Mouse (Mus musculus) stomach, postnatal 0 days (tissue): ENCODE results near the gene Vps25.

ENCODE experiments used
- CTCF ChIP-seq: IDR thresholded peaks from 2 replicates; pipeline ENCODE4 v1.5.1; 2016; ENCODE audit warnings: antibody characterized with exemption, low read depth, mild to moderate bottlenecking, moderate library complexity
- EP300 ChIP-seq: optimal IDR thresholded peaks from 2 replicates; pipeline ENCODE3; 2016; ENCODE audit warnings: antibody characterized with exemption

DNA sequence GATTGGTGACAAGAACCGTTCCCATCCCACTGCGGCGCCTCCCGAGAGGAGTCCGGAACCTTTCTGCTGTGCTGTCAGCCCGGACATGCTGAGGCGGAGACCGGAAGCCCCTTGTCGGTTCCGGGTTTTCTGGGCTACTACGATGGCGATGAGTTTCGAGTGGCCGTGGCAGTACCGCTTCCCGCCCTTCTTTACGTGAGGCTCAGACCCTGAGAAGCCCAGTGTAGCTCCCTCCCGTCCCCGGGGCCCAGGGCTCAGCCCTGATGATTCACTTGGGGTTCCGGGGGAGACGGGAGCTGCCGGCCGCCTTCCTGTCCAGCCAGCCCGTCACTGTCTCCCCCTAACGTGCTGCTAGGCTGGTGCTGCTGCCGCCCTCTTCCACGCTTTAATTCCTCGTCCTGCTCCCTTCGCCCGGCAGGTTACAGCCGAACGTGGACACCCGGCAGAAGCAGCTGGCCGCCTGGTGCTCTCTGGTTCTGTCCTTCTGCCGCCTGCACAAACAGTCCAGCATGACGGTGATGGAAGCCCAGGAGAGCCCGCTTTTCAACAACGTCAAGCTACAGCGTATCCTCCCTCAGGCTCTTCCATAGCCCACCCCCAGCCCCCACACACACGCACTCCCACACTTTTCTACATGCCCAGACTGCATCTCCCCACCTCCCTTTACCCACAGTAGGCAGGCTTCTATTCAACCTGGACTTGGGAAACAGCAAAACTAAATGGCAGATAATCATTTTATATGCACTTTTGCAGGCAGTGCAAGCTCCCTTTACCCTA, at the start of gene Vps25:
- TF ChIP-seq CTCF = peak; percentile 41
- no peak for TF ChIP-seq EP300
